Mouse (Mus musculus) testis, postnatal 10 days (tissue): ENCODE measurements around the gene Mansc4.

ENCODE experiments used
- DNase-seq: peaks from one replicate; pipeline ENCODE4 v3.0.0; 2021; ENCODE audit warnings: low spot score

The Mansc4 gene

DNA sequence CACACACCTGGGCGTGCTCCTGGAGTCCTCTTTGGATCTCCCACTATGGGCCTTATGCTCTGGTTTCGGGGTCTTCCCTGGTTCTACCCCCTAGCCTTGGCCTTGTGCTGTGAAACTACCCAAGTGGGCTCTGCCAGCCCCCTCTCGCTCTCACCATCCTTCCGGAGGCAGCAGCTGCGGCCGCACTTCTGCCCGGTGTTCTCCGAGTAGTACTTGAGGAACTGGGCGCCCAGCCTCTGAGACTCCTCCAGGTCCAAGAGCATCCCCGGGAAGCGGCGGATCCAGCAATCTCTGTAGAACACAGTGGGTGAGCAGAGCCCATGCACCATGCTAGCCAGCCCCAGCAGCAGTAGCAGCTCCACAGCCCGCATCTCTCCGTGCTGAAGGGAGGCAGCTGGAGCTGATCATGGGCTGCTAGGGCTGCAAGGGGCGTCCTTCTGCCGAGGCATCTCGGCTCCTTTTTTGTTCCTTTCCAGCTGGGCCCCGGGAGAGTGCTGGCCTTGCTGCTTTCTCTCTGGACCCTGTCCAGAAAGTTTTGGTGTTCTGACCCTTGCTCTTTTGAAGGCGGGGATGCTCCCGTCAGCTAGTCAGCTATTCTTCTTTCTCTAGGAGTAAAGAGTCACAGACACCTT is at the start of gene Mansc4:
Mansc4 (minus strand) TSS at position 439 of the 632 bp plus-strand sequence.
- peak; percentile 59 for DNase-seq

DNA sequence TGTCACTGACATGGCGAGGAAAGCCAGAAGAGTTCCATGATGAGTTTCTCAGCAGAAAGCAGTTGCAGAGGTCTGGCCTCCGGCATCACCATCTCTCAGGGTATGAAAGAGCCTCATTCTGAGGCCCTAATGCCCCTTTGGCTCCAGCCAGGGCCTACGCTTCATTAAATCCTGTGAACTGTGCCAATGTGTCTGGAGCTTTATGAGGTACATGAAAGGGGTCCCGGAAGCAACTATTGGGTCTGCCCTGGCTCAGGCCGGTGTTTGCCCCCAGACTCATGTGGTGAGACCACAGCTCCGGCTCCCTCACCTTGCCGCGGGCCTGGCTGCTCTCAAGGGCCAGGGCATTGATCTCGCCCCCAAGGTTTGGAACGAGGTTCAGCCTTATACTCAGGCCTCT is 40.4 kb upstream of the Mansc4 start:
- no peak for DNase-seq

GRCm38 (mm10) chr6:147121320-147121719 is 34.5 kb upstream of the Mansc4 start:
- DNase-seq, result no peak

- no peak for DNase-seq
Measured at GRCm38 (mm10) chr6:147118190-147118589, 31.4 kb upstream of the Mansc4 start.

DNA sequence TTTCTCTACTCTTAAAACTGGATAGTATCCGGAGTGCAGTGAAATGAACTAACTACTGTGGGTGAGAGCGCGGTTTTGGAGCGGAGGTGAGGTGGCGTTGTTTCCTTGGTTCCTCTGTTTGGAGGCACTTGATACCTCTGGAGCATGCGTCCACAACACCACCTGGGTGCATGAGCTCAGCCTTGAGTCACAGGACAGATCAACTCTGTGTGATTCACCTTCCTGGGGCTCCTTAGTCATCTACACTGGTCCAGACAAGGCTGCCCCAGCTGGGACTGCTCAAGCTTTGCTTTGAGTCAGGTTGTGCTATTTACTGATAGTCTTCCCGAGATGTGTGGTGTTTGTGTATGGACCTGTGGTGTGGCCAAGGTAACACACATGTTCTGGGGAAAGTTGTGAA is 30.9 kb upstream of the Mansc4 start:
- no peak for DNase-seq

DNA sequence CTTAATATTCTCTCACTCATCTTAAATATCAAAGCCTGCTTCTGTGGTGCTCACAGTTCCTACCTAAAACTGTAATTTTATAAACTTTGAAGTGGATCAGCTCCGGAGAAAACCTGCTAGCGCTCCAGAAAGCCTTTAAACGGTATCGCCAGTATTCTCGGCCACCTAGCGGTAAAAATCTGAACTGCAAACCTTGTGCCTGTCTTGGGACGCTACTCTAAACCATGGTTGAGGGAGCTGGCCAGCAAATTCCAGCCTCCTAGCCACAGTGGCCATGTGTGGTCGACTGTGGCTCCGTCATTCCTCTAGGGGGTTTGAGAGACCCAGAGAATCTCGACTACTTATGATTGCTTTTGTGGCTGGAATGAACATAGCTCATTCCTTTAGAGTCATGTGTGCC is 29.7 kb upstream of the Mansc4 start:
- peak; percentile 94 for DNase-seq

DNA sequence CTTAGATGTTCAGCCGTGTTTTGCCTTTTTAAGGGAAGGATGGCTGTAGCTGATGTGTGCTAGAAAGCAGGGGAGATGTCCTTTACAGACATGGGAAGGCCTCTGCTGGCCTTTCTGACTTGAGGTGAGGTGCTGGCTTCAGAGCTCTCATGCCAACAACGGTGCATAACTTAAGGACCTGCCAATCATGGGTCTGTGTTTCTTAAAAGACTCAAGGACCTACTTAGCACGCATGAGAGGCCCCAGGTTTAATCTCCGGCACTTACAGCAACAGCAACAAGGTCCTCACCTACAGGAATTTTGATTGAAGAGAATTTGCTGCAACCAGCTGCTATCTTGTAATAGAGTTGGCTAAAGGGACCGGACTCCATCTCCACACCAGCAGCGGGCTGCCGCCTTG is 22.5 kb upstream of the Mansc4 start:
- DNase-seq, result peak; percentile 9

- no peak for DNase-seq
Measured at GRCm38 (mm10) chr6:147106716-147107115, 19.9 kb upstream of the Mansc4 start.

- DNase-seq, result no peak
Measured at GRCm38 (mm10) chr6:147105529-147105928, 18.7 kb upstream of the Mansc4 start.

DNA sequence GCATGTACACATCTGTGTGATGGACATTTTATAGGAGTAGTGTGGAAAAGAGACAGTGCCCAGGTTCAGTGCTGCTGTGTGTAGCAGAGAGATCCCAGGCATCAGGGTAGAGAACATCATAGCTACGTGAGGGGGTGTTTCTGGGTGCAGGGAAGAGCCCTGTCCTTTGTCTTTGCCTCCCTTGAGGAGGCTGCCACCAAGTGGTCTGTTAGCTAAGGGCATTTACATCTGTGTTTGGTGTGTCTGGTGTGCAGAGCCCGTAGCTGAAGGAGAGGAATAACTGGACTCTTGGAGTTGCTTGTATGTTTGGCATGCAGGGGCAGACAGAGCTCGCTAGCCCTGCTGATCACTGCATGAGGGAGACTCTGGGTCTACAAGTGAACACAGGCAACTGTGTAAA is 15.5 kb upstream of the Mansc4 start:
- no peak for DNase-seq

GRCm38 (mm10) chr6:147099458-147100277 is 12.8 kb upstream of the Mansc4 start:
- DNase-seq, result no peak

DNA sequence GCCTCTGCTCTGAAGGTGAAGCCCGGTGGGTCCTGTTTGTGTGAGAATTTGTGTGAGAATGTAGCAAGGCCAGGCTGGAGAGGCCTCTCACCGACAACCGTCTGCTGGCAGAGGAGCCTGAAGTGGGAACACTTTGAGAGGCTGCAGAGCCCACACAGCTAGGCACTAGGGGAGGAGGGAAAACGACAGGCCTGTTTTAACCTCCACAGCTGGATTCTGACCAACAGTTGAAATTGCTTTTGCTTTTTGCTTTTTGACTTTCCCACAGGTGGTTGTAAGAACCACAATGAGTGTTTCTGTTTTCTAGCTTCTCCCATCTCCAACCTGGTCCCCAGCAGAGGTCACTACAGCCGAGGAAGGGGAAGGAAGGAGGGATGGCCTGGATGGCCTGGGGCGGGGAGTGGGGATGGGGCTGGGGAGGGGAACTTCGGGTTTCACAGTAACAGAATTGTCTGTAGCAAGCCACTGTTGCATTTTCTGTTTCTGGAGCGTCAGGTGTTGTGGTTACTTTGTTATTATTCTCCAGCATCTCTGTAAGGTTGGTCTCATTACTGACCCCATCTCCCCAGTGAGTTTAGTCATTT is 10.6 kb upstream of the Mansc4 start:
- no peak for DNase-seq

GRCm38 (mm10) chr6:147096934-147097333 is 10.1 kb upstream of the Mansc4 start:
- DNase-seq, result no peak

GRCm38 (mm10) chr6:147096109-147096508 is 9.3 kb upstream of the Mansc4 start:
- DNase-seq, result no peak

- no peak for DNase-seq
Measured at GRCm38 (mm10) chr6:147094771-147095170, 7.9 kb upstream of the Mansc4 start.

DNA sequence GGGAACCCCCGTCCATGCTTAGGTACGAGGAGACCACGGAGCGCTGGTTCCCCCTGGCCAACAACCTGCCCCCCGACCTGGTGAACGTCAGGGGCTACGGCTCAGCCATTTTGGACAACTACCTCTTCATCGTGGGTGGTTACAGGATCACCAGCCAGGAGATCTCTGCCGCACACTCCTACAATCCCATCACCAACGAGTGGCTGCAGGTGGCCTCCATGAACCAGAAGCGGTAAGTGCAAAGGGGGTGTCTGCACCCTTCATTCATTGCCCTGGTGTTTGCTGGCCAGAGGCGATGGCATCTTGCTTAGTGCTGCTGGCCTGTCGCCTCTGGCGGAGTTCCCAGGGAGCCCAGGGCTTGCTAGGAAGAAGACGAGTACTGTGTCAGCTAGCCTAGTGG is 5.3 kb upstream of the Mansc4 start:
- peak; percentile 67 for DNase-seq

GRCm38 (mm10) chr6:147091136-147092120 is 4.6 kb upstream of the Mansc4 start, which contains the start of gene Klhl42:
Gene Klhl42, plus strand, starts transcription at chr6:147091379.
- peak; percentile 82 for DNase-seq

DNA sequence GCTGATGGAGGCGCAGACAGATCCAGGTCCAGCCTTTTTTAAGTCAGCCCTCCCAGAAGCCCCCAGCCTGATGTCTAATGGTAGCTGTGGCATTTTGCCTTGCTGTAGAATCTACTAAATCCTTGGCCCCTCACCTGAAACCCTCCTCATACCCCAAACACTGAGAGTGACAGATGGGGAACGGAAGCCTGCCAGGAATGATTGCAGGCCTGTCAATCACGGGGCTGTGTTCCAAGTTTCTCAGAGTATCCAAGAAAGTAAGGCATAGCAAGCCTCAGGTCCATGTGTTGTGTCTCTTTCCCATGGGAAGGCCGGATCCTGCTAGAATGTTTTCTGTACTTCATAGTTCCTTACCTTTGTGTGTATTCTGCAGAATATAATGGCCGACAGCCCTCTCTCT is 3.4 kb upstream of the Mansc4 start:
- no peak for DNase-seq

- DNase-seq, result no peak
Measured at GRCm38 (mm10) chr6:147088517-147088916, 1.7 kb upstream of the Mansc4 start.

DNA sequence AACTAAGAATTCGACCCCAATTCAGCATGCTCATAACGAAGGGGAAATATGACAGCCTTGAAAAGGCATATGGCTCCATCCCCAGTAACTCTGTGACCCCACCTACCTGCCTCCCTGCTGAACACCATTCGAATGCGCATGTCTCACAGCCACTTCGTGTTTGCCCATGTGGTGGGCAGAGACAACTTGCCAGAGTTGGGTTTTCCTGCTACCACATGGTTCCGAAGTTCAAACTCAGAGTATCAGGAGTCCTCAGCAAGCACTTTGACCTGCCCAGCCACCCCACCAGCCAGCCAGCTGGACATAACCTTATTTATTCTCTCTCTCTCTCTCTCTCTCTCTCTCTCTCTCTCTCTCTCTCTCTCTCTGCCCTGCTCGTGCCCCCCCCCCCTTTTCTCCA is 904 bp upstream of the Mansc4 start:
- DNase-seq, result no peak

DNA sequence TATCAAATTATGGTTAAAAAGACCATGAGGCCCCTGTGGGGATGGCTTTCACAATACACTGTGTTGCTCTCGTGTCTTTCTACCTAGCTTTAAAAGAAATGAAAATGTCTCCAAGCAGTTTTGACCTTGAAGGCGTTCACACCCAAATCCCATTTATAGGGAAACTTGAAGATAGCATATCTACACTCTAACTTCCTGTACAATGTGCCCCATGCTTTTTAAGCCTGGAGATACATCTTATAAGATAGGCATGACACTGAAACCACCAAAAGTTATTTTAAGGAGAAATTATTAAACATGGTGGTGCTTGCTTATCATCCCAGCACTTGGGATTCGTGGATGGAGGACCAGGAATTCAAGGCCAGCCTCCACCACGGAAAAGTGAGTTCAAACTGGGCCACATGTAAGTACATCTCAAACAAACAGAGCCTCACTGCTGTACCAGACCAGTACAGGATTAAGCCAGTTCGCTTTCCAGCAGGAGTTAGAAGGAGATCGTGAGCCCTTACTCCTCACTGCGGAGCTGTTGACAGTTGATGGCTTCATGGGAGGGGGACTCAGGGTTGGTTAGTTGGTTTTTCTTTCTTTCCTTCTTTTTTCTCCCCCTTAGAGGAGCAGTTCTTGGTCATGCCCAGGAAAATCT is 1.3 kb downstream of the Mansc4 start:
- no peak for DNase-seq
